Comparison of ENCODE assay signal across 10 mouse cellular contexts in genomic region chr17:35016791-35017705, GRCm38 (mm10). TPM values are rescaled to one million over a fixed set of nuclear protein-coding genes. Genes with fewer than 3 reads are reported as not detected.
DNase-seq lines count a peak whose midpoint lies in the region; ATAC-seq and TF ChIP-seq lines count a peak whose summit lies in the region.
"Had no signal": no experiment of that assay in that cellular context is flagged by ENCODE, and none has a peak within 500 bp of the region (broad histone marks: within the 10 kb centered on the region; RNA-seq: fewer than 3 reads in every experiment).

No protein-coding gene starts in this region.

- no peak overlapping the region for H3K27ac ChIP-seq in forebrain, embryonic 11.5 days (ENCODE audit: low read depth, low read length)
- H3K27ac ChIP-seq in forebrain, postnatal 0 days (ENCODE audit: low read depth, low read length), result no peak overlapping the region
- no peak overlapping the region for H3K27ac ChIP-seq in liver, embryonic 11.5 days (ENCODE audit: low read depth, low read length)
- peak overlapping the region; percentile 44; the same call in 1 of the 2 replicates for H3K27ac ChIP-seq in embryonic facial prominence, embryonic 13.5 days

- no peak overlapping the region for H3K4me2 ChIP-seq in forebrain, embryonic 11.5 days (ENCODE audit: low read depth, low read length, severe bottlenecking)
- H3K4me2 ChIP-seq in forebrain, postnatal 0 days (ENCODE audit: low read depth), result no peak overlapping the region
- H3K4me2 ChIP-seq in liver, embryonic 11.5 days, result no peak overlapping the region
- no peak overlapping the region for H3K4me2 ChIP-seq in embryonic facial prominence, embryonic 13.5 days

- WGBS in forebrain, embryonic 11.5 days, result 82% methylated on average over 10 of the region's 10 CpGs
- WGBS in forebrain, postnatal 0 days, result 78% methylated on average over 10 of the region's 10 CpGs
- 78% methylated on average over 10 of the region's 10 CpGs for WGBS in liver, embryonic 11.5 days
- WGBS in embryonic facial prominence, embryonic 13.5 days, result 79% methylated on average over 10 of the region's 10 CpGs

- no peaks in the 10 kb centered on the region for H3K9me3 ChIP-seq in forebrain, embryonic 11.5 days (ENCODE audit: control insufficient read depth, low read length)
- no peaks in the 10 kb centered on the region for H3K9me3 ChIP-seq in forebrain, postnatal 0 days (ENCODE audit: low read length)
- H3K9me3 ChIP-seq in liver, embryonic 11.5 days (ENCODE audit: control insufficient read depth, low read length), result no peaks in the 10 kb centered on the region
- H3K9me3 ChIP-seq in embryonic facial prominence, embryonic 13.5 days, result no peaks in the 10 kb centered on the region

- H3K36me3 ChIP-seq in forebrain, embryonic 11.5 days (ENCODE audit: control insufficient read depth, insufficient read depth, low read length), result peaks cover 21% of the 10 kb centered on the region
- H3K36me3 ChIP-seq in forebrain, postnatal 0 days (ENCODE audit: insufficient read depth), result peaks cover 45% of the 10 kb centered on the region
- peaks cover 45% of the 10 kb centered on the region for H3K36me3 ChIP-seq in liver, embryonic 11.5 days (ENCODE audit: control insufficient read depth, insufficient read depth, low read length)
- H3K36me3 ChIP-seq in embryonic facial prominence, embryonic 13.5 days, result peaks cover 59% of the 10 kb centered on the region

- peaks cover 6% of the 10 kb centered on the region for H3K4me1 ChIP-seq in forebrain, embryonic 11.5 days (replicated peaks; ENCODE audit: control insufficient read depth, insufficient read depth, low read length)
- H3K4me1 ChIP-seq in forebrain, postnatal 0 days (ENCODE audit: insufficient read depth), result peaks cover 4% of the 10 kb centered on the region; the same call in 1 of the 2 replicates
- peaks cover 10% of the 10 kb centered on the region for H3K4me1 ChIP-seq in liver, embryonic 11.5 days (replicated peaks; ENCODE audit: control insufficient read depth, insufficient read depth, low read length)
- peaks cover 20% of the 10 kb centered on the region for H3K4me1 ChIP-seq in embryonic facial prominence, embryonic 13.5 days

- DNase-seq in forebrain, embryonic 11.5 days (ENCODE audit: low spot score), result peak; percentile 54
- DNase-seq in forebrain, postnatal 0 days, result no peak
- DNase-seq in liver, result peak; percentile 5
- no peak for DNase-seq in liver, embryonic 11.5 days (ENCODE audit: low spot score)
- no peak for DNase-seq in embryo, embryonic 10.5 days (ENCODE audit: low spot score)
- DNase-seq in adrenal gland, postnatal 4 days (ENCODE audit: low spot score in 2 of 2), result no peak
- DNase-seq: lung, adult 2 months had no signal

- ATAC-seq in forebrain, embryonic 11.5 days (replicated peaks; ENCODE audit: low FRiP score), result no peak
- ATAC-seq in forebrain, postnatal 0 days, result no peak
- no peak for ATAC-seq in liver, embryonic 11.5 days (replicated peaks; ENCODE audit: low FRiP score)
- no peak for ATAC-seq in embryonic facial prominence, embryonic 13.5 days (ENCODE audit: insufficient number of reproducible peaks, insufficient read depth, low FRiP score, low TSS enrichment, low read depth)
- ATAC-seq in neutrophil, adult 5-6 weeks (ENCODE audit: extremely low read depth, insufficient number of reproducible peaks, low FRiP score, poor library complexity, severe bottlenecking), result 0 out of 2 replicates have a peak, but pooled peaks have one; percentile 27

- no peak overlapping the region for H3K4me3 ChIP-seq in forebrain, embryonic 11.5 days (ENCODE audit: low read depth, low read length)
- H3K4me3 ChIP-seq in forebrain, postnatal 0 days (ENCODE audit: low read depth, low read length), result no peak overlapping the region
- no peak overlapping the region for H3K4me3 ChIP-seq in liver, embryonic 11.5 days (ENCODE audit: low read depth, low read length)
- H3K4me3 ChIP-seq in embryonic facial prominence, embryonic 13.5 days, result no peak overlapping the region

- no peak for TF ChIP-seq CTCF in forebrain, postnatal 0 days (IDR thresholded peaks at IDR 0.05; ENCODE audit: low read depth)

- H3K9ac ChIP-seq in forebrain, embryonic 11.5 days (ENCODE audit: low read length), result no peak overlapping the region
- no peak overlapping the region for H3K9ac ChIP-seq in forebrain, postnatal 0 days
- H3K9ac ChIP-seq in liver, embryonic 11.5 days (ENCODE audit: low read depth, low read length), result no peak overlapping the region
- H3K9ac ChIP-seq in embryonic facial prominence, embryonic 13.5 days, result no peak overlapping the region; the same call in 1 of the 2 replicates

- H3K27me3 ChIP-seq in forebrain, embryonic 11.5 days (ENCODE audit: control insufficient read depth, insufficient read depth, low read length), result no peaks in the 10 kb centered on the region
- no peaks in the 10 kb centered on the region; the same call in 1 of the 2 replicates for H3K27me3 ChIP-seq in forebrain, postnatal 0 days (ENCODE audit: insufficient read depth, low read length)
- H3K27me3 ChIP-seq in liver, embryonic 11.5 days (replicated peaks; ENCODE audit: control insufficient read depth, insufficient read depth, low read length), result no peaks in the 10 kb centered on the region
- H3K27me3 ChIP-seq in embryonic facial prominence, embryonic 13.5 days, result no peaks in the 10 kb centered on the region

RNA-seq across cellular contexts. Expression of gene Vwa7, which starts 0.7 kb away (rescaled TPM):
- polyA plus RNA-seq in forebrain, embryonic 11.5 days (2014; fragmentation: Nextera tagmentation; extraction: Ambion mirVana), result 0.15 and 0.27 TPM in 2 replicates
- 0.14 and 0.31 TPM in 2 replicates for total RNA-seq in forebrain, postnatal 0 days (2014; rRNA removed)
- 0.08 TPM in 1 of 2 replicates, not detected in the other for polyA plus RNA-seq in forebrain, postnatal 0 days (2015; fragmentation: Nextera tagmentation; extraction: Ambion mirVana)
- polyA plus RNA-seq in liver, embryonic 11.5 days (2014; fragmentation: Nextera tagmentation; extraction: Ambion mirVana), result 0.16 TPM in 2 replicates
- polyA plus RNA-seq in embryonic facial prominence, embryonic 13.5 days (2015; fragmentation: Nextera tagmentation; extraction: Ambion mirVana), result 0.33 and 0.38 TPM in 2 replicates
- total RNA-seq in neutrophil, adult 5-6 weeks (2017), result 0.61 and 1.2 TPM in 2 replicates
- total RNA-seq in adrenal gland, postnatal 4 days (2021), result 1 to 10 TPM; 1.2 to 1.5 TPM

RNA-seq across cellular contexts. Expression of gene Sapcd1, which starts 10.8 kb away (rescaled TPM):
- 4.0 and 4.1 TPM in 2 replicates for polyA plus RNA-seq in forebrain, embryonic 11.5 days (2014; fragmentation: Nextera tagmentation; extraction: Ambion mirVana)
- 2.2 and 2.7 TPM in 2 replicates for total RNA-seq in forebrain, postnatal 0 days (2014; rRNA removed)
- 1.6 TPM in 2 replicates for polyA plus RNA-seq in forebrain, postnatal 0 days (2015; fragmentation: Nextera tagmentation; extraction: Ambion mirVana)
- polyA plus RNA-seq in liver, embryonic 11.5 days (2014; fragmentation: Nextera tagmentation; extraction: Ambion mirVana), result 6.9 and 8.5 TPM in 2 replicates
- polyA plus RNA-seq in embryonic facial prominence, embryonic 13.5 days (2015; fragmentation: Nextera tagmentation; extraction: Ambion mirVana), result 14.2 and 19.5 TPM in 2 replicates
- 2.0 and 2.6 TPM in 2 replicates for total RNA-seq in neutrophil, adult 5-6 weeks (2017)
- total RNA-seq in adrenal gland, postnatal 4 days (2021), result 1 to 10 TPM; 3.8 to 4.1 TPM
- total RNA-seq: gastrocnemius, postnatal 36 days had no signal

RNA-seq across cellular contexts. Expression of gene Vars, which starts 16.3 kb away (rescaled TPM):
- polyA plus RNA-seq in forebrain, embryonic 11.5 days (2014; fragmentation: Nextera tagmentation; extraction: Ambion mirVana), result 169 and 174 TPM in 2 replicates
- 84.4 and 93.4 TPM in 2 replicates for total RNA-seq in forebrain, postnatal 0 days (2014; rRNA removed)
- 36.7 and 45.4 TPM in 2 replicates for polyA plus RNA-seq in forebrain, postnatal 0 days (2015; fragmentation: Nextera tagmentation; extraction: Ambion mirVana)
- polyA plus RNA-seq in liver, embryonic 11.5 days (2014; fragmentation: Nextera tagmentation; extraction: Ambion mirVana), result 234 and 245 TPM in 2 replicates
- 102 and 112 TPM in 2 replicates for polyA plus RNA-seq in embryonic facial prominence, embryonic 13.5 days (2015; fragmentation: Nextera tagmentation; extraction: Ambion mirVana)
- total RNA-seq in neutrophil, adult 5-6 weeks (2017), result 243 and 266 TPM in 2 replicates
- 10 to 100 TPM; 77.9 to 89.1 TPM for total RNA-seq in adrenal gland, postnatal 4 days (2021)

RNA-seq across cellular contexts. Expression of gene Msh5, which starts 29.5 kb away (rescaled TPM):
- polyA plus RNA-seq in forebrain, embryonic 11.5 days (2014; fragmentation: Nextera tagmentation; extraction: Ambion mirVana), result 5.8 and 7.9 TPM in 2 replicates
- total RNA-seq in forebrain, postnatal 0 days (2014; rRNA removed), result 1.3 and 2.2 TPM in 2 replicates
- 1.1 and 1.3 TPM in 2 replicates for polyA plus RNA-seq in forebrain, postnatal 0 days (2015; fragmentation: Nextera tagmentation; extraction: Ambion mirVana)
- polyA plus RNA-seq in liver, embryonic 11.5 days (2014; fragmentation: Nextera tagmentation; extraction: Ambion mirVana), result 3.8 and 4.7 TPM in 2 replicates
- polyA plus RNA-seq in embryonic facial prominence, embryonic 13.5 days (2015; fragmentation: Nextera tagmentation; extraction: Ambion mirVana), result 3.5 and 3.6 TPM in 2 replicates
- total RNA-seq in neutrophil, adult 5-6 weeks (2017), result 4.7 and 7.0 TPM in 2 replicates
- 10 to 100 TPM in 1 of 2 experiments, 1 to 10 TPM in 1; 8.2 to 11.0 TPM for total RNA-seq in adrenal gland, postnatal 4 days (2021)

RNA-seq across cellular contexts. Expression of gene Clic1, which starts 32.7 kb away (rescaled TPM):
- polyA plus RNA-seq in forebrain, embryonic 11.5 days (2014; fragmentation: Nextera tagmentation; extraction: Ambion mirVana), result 67.7 and 74.5 TPM in 2 replicates
- 26.8 and 29.3 TPM in 2 replicates for total RNA-seq in forebrain, postnatal 0 days (2014; rRNA removed)
- polyA plus RNA-seq in forebrain, postnatal 0 days (2015; fragmentation: Nextera tagmentation; extraction: Ambion mirVana), result 47.9 and 50.5 TPM in 2 replicates
- polyA plus RNA-seq in liver, embryonic 11.5 days (2014; fragmentation: Nextera tagmentation; extraction: Ambion mirVana), result 118 and 134 TPM in 2 replicates
- polyA plus RNA-seq in embryonic facial prominence, embryonic 13.5 days (2015; fragmentation: Nextera tagmentation; extraction: Ambion mirVana), result 243 and 254 TPM in 2 replicates
- 394 and 439 TPM in 2 replicates for total RNA-seq in neutrophil, adult 5-6 weeks (2017)
- total RNA-seq in adrenal gland, postnatal 4 days (2021), result 100 to 1,000 TPM; 137 to 146 TPM

Comparison
In these comparisons a context has a peak if more than half of its experiments do, and no peak if none do; other contexts are left out.
1. DNase-seq: peak in forebrain, embryonic 11.5 days (single experiment) and liver (single experiment); none in forebrain, postnatal 0 days (single experiment), liver, embryonic 11.5 days (single experiment), embryo, embryonic 10.5 days (single experiment) and adrenal gland, postnatal 4 days (0 of 2).